Mouse (Mus musculus): Measurements from ENCODE around the gene Inf2.

- TF ChIP-seq CTCF (IDR thresholded peaks at IDR 0.05 in 2 of 3, conservative IDR thresholded peaks at IDR 0.05 in 1 of 3; ENCODE audit: control insufficient read depth in 1 of 3, insufficient read depth in 1 of 3, low read depth in 2 of 3, low read length in 3 of 3, poor library complexity in 1 of 3, severe bottlenecking in 1 of 3) (no peak), MYC (IDR thresholded peaks at IDR 0.05; ENCODE audit: low read depth, low read length) (no peak)
These were observed 40.5 kb downstream of the Inf2 start for GRCm38 (mm10) chr12:112628928-112629721.

Data from MEL (cell line).